Mouse (Mus musculus): ENCODE measurements around the gene Olfr1426. TPM values are rescaled to one million over a fixed set of nuclear protein-coding genes. Genes with fewer than 3 reads are reported as not detected.
"Not testable (repeated sequence)": the region's sequence is repeated elsewhere in the genome, so short reads cannot be mapped to it uniquely, and the experiment has no call there.

The Olfr1426 gene
- not detected in 2 replicates for polyA plus RNA-seq (2014; fragmentation: Nextera tagmentation; extraction: Ambion mirVana)

GRCm38 (mm10) chr19:12091913-12092312 lies at the start of gene Olfr1426:
Gene Olfr1426 (minus strand): TSS chr19:12092013.
- WGBS = 73% methylated on average over 1 of the region's 1 CpGs
- Histone ChIP-seq H3K4me2 (ENCODE audit: low read length) (no peak within 1 kb of the TSS), H3K27me3 (replicated peaks; ENCODE audit: control insufficient read depth, insufficient read depth, low read length) (no peaks in the 10 kb centered on the region), H3K9ac (ENCODE audit: low read length) (no peak within 1 kb of the TSS), H3K36me3 (ENCODE audit: control insufficient read depth, insufficient read depth, low read length) (no peaks in the 10 kb centered on the region), H3K4me1 (replicated peaks; ENCODE audit: control insufficient read depth, insufficient read depth, low read length) (no peaks in the 10 kb centered on the region), H3K9me3 (ENCODE audit: control insufficient read depth, low read length) (no peaks in the 10 kb centered on the region), H3K27ac (ENCODE audit: low read depth) (no peak within 1 kb of the TSS), H3K4me3 (ENCODE audit: low read depth, low read length) (no peak within 1 kb of the TSS)
- ATAC-seq (replicated peaks; ENCODE audit: low FRiP score, low TSS enrichment, low read depth) = no peak
- no peak for DNase-seq (ENCODE audit: low spot score)

DNA sequence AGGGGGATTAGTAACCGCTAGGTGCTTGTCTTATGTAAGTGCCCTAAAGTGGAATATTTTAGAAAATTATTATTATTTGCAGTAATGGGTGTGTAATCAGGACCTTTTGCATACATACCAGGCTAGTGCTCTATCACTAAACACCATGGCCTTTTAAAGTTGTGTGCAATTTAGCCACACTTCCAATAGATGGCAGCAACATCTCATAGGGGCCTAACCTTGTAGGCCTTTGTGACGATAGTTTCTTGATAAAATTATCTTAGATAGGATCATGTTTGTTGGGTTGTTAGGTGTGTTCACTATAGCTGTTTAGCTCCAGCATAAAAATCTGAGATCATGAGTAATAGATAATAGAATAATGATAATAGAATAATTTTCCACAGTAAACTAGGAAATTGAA lies 42.5 kb upstream of the Olfr1426 start:
- Histone ChIP-seq H3K4me1 (replicated peaks; ENCODE audit: control insufficient read depth, insufficient read depth, low read length) (no peaks in the 10 kb centered on the region), H3K4me3 (ENCODE audit: low read depth, low read length) (no peak overlapping the region), H3K9me3 (ENCODE audit: control insufficient read depth, low read length) (no peaks in the 10 kb centered on the region), H3K9ac (ENCODE audit: low read length) (no peak overlapping the region), H3K4me2 (ENCODE audit: low read length) (no peak overlapping the region), H3K36me3 (ENCODE audit: control insufficient read depth, insufficient read depth, low read length) (no peaks in the 10 kb centered on the region), H3K27ac (ENCODE audit: low read depth) (no peak overlapping the region), H3K27me3 (replicated peaks; ENCODE audit: control insufficient read depth, insufficient read depth, low read length) (no peaks in the 10 kb centered on the region)
- ATAC-seq (replicated peaks; ENCODE audit: low FRiP score, low TSS enrichment, low read depth) = peak; percentile 60; the same call in 1 of the 2 replicates
- 30% methylated on average over 2 of the region's 2 CpGs for WGBS
- no peak for DNase-seq (ENCODE audit: low spot score)

- no peaks in the 10 kb centered on the region for H3K4me1 ChIP-seq (replicated peaks; ENCODE audit: control insufficient read depth, insufficient read depth, low read length)
- no peak within 1 kb of the TSS for H3K4me2 ChIP-seq (ENCODE audit: low read length)
- no peak within 1 kb of the TSS for H3K9ac ChIP-seq (ENCODE audit: low read length)
- H3K36me3 ChIP-seq (ENCODE audit: control insufficient read depth, insufficient read depth, low read length) = no peaks in the 10 kb centered on the region
- 69% methylated on average over 3 of the region's 3 CpGs for WGBS
- DNase-seq (ENCODE audit: low spot score) (no peak), ATAC-seq (replicated peaks; ENCODE audit: low FRiP score, low TSS enrichment, low read depth) (no peak)
- H3K4me3 ChIP-seq (ENCODE audit: low read depth, low read length) = no peak within 1 kb of the TSS
- H3K9me3 ChIP-seq (ENCODE audit: control insufficient read depth, low read length) = no peaks in the 10 kb centered on the region
- no peak within 1 kb of the TSS for H3K27ac ChIP-seq (ENCODE audit: low read depth)
- H3K27me3 ChIP-seq (replicated peaks; ENCODE audit: control insufficient read depth, insufficient read depth, low read length) = no peaks in the 10 kb centered on the region
These were observed 31.3 kb upstream of the Olfr1426 start, which contains the start of gene Olfr76 for GRCm38 (mm10) chr19:12123103-12123502. Gene Olfr76 (minus strand): TSS chr19:12123203.

DNA sequence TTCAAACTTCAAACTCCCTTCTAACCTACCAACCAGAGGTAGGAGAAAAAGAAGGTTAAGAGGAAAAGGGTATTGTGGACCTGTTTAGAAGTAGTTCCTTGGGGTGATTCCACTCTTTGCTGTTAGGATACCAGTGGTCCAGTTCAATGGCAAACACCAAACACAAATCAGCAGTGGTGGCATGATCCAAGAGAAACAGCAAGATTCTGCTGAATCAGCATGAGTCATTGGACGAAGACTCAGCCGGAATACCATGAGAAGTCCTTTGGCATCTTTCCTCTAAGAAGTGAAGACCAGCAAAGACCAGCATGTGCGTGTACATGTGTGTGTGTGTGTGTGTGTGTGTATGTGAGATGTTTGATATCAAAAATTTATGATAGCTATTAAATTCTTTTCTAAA lies 24.7 kb upstream of the Olfr1426 start:
- Histone ChIP-seq H3K4me1 (replicated peaks; ENCODE audit: control insufficient read depth, insufficient read depth, low read length) (no peaks in the 10 kb centered on the region), H3K27me3 (replicated peaks; ENCODE audit: control insufficient read depth, insufficient read depth, low read length) (no peaks in the 10 kb centered on the region), H3K4me3 (ENCODE audit: low read depth, low read length) (no peak overlapping the region), H3K27ac (ENCODE audit: low read depth) (no peak overlapping the region), H3K4me2 (ENCODE audit: low read length) (no peak overlapping the region), H3K36me3 (ENCODE audit: control insufficient read depth, insufficient read depth, low read length) (no peaks in the 10 kb centered on the region), H3K9me3 (ENCODE audit: control insufficient read depth, low read length) (no peaks in the 10 kb centered on the region), H3K9ac (ENCODE audit: low read length) (no peak overlapping the region)
- DNase-seq (ENCODE audit: low spot score) = no peak
- WGBS = 92% methylated on average over 3 of the region's 3 CpGs
- no peak for ATAC-seq (replicated peaks; ENCODE audit: low FRiP score, low TSS enrichment, low read depth)

DNA sequence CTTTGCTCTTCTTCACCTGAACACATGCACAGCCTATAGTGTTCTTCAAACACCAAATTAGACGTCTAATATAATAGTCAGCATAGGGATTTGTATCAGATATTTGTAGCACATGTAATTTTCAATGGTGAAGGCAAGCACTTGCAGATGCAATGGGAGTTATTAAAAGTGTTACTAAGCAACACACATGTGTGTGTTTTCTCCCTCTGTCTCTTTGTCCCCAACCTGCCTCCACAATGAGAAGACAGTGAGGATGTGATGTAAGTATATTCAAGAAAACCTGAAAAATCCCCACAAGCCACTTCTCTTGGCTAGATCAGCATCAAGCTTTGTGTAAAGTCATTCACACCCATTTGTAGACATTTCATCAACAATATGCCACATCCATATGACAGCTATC lies 24.0 kb upstream of the Olfr1426 start, which contains the start of gene Olfr1428:
TSS of gene Olfr1428 (minus strand) at position 101 of the 400 bp plus-strand sequence.
- no peaks in the 10 kb centered on the region for H3K4me1 ChIP-seq (replicated peaks; ENCODE audit: control insufficient read depth, insufficient read depth, low read length)
- 76% methylated on average over 1 of the region's 1 CpGs for WGBS

DNA sequence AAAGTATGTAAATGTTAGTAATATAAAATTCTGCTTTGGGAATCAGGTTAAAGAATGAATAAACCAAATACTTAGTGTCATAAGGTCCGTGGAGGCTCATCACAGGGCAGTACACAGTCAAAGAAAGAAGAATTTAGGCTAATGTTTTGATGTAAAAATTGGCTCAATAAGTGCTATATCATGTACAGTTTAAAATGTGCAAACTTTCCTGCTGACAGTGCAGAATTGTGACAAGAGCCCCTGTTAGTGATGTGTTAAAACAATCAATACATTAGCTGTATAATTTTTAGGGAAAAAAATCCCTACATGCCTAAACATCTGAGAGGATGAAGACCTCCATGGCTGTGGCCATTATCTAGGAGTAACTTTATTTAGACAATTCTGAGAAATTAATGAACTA lies 22.0 kb upstream of the Olfr1426 start:
- ATAC-seq (replicated peaks; ENCODE audit: low FRiP score, low TSS enrichment, low read depth) (no peak), DNase-seq (ENCODE audit: low spot score) (no peak)
- Histone ChIP-seq H3K36me3 (ENCODE audit: control insufficient read depth, insufficient read depth, low read length) (no peaks in the 10 kb centered on the region), H3K4me3 (ENCODE audit: low read depth, low read length) (no peak overlapping the region), H3K27ac (ENCODE audit: low read depth) (no peak overlapping the region), H3K9me3 (ENCODE audit: control insufficient read depth, low read length) (no peaks in the 10 kb centered on the region), H3K27me3 (replicated peaks; ENCODE audit: control insufficient read depth, insufficient read depth, low read length) (no peaks in the 10 kb centered on the region), H3K9ac (ENCODE audit: low read length) (no peak overlapping the region), H3K4me1 (replicated peaks; ENCODE audit: control insufficient read depth, insufficient read depth, low read length) (no peaks in the 10 kb centered on the region), H3K4me2 (ENCODE audit: low read length) (no peak overlapping the region)
- WGBS = 50% methylated on average over 1 of the region's 1 CpGs

More for the DNA sequence above, 24.0 kb upstream of the Olfr1426 start, which contains the start of gene Olfr1428:
- H3K9ac ChIP-seq (ENCODE audit: low read length) = no peak within 1 kb of the TSS
- DNase-seq (ENCODE audit: low spot score) (no peak), ATAC-seq (replicated peaks; ENCODE audit: low FRiP score, low TSS enrichment, low read depth) (no peak)
- H3K27ac ChIP-seq (ENCODE audit: low read depth) = no peak within 1 kb of the TSS
- no peak within 1 kb of the TSS for H3K4me3 ChIP-seq (ENCODE audit: low read depth, low read length)
- H3K27me3 ChIP-seq (replicated peaks; ENCODE audit: control insufficient read depth, insufficient read depth, low read length) = no peaks in the 10 kb centered on the region
- H3K36me3 ChIP-seq (ENCODE audit: control insufficient read depth, insufficient read depth, low read length) = no peaks in the 10 kb centered on the region
- H3K9me3 ChIP-seq (ENCODE audit: control insufficient read depth, low read length) = no peaks in the 10 kb centered on the region
- no peak within 1 kb of the TSS for H3K4me2 ChIP-seq (ENCODE audit: low read length)

DNA sequence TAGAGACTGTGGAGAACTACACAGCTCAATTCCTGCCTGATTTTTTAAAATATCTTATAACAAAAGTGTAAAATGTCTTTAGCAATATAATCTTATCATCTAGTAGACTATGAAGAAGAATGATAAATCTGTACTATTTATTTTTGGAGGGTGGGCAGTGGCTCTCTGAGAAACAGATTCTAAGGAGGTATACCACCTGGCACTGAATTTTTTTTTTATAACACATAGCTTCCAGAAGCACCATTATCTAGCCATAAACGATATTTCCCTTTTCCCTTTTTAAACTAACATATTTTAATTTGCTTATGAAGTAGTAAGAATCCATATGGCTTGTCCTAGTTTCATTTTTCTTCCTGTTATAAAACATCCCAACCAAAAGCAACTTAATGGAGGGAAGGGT lies 12.7 kb upstream of the Olfr1426 start:
- H3K4me1 ChIP-seq (replicated peaks; ENCODE audit: control insufficient read depth, insufficient read depth, low read length) = no peaks in the 10 kb centered on the region
- no peaks in the 10 kb centered on the region for H3K27me3 ChIP-seq (replicated peaks; ENCODE audit: control insufficient read depth, insufficient read depth, low read length)
- H3K4me3 ChIP-seq (ENCODE audit: low read depth, low read length) = no peak overlapping the region
- no peak overlapping the region for H3K27ac ChIP-seq (ENCODE audit: low read depth)
- ATAC-seq (replicated peaks; ENCODE audit: low FRiP score, low TSS enrichment, low read depth) = no peak
- H3K4me2 ChIP-seq (ENCODE audit: low read length) = no peak overlapping the region
- 55% methylated on average over 1 of the region's 1 CpGs for WGBS
- DNase-seq (ENCODE audit: low spot score) = no peak
- H3K9ac ChIP-seq (ENCODE audit: low read length) = no peak overlapping the region
- no peaks in the 10 kb centered on the region for H3K9me3 ChIP-seq (ENCODE audit: control insufficient read depth, low read length)
- H3K36me3 ChIP-seq (ENCODE audit: control insufficient read depth, insufficient read depth, low read length) = no peaks in the 10 kb centered on the region

GRCm38 (mm10) chr19:12103234-12103633 lies 11.4 kb upstream of the Olfr1426 start, which contains the start of gene Olfr1427:
Gene Olfr1427 (minus strand): TSS chr19:12103334.
- no peaks in the 10 kb centered on the region for H3K9me3 ChIP-seq (ENCODE audit: control insufficient read depth, low read length)
- H3K27me3 ChIP-seq (replicated peaks; ENCODE audit: control insufficient read depth, insufficient read depth, low read length) = no peaks in the 10 kb centered on the region
- DNase-seq (ENCODE audit: low spot score) (no peak), ATAC-seq (replicated peaks; ENCODE audit: low FRiP score, low TSS enrichment, low read depth) (no peak)
- 95% methylated on average over 2 of the region's 2 CpGs for WGBS
- no peak within 1 kb of the TSS for H3K4me2 ChIP-seq (ENCODE audit: low read length)
- H3K36me3 ChIP-seq (ENCODE audit: control insufficient read depth, insufficient read depth, low read length) = no peaks in the 10 kb centered on the region
- no peaks in the 10 kb centered on the region for H3K4me1 ChIP-seq (replicated peaks; ENCODE audit: control insufficient read depth, insufficient read depth, low read length)
- H3K9ac ChIP-seq (ENCODE audit: low read length) = no peak within 1 kb of the TSS
- no peak within 1 kb of the TSS for H3K27ac ChIP-seq (ENCODE audit: low read depth)
- H3K4me3 ChIP-seq (ENCODE audit: low read depth, low read length) = no peak within 1 kb of the TSS

- not testable (repeated sequence) for H3K27me3 ChIP-seq (replicated peaks; ENCODE audit: control insufficient read depth, insufficient read depth, low read length); ATAC-seq (replicated peaks; ENCODE audit: low FRiP score, low TSS enrichment, low read depth); H3K4me1 ChIP-seq (replicated peaks; ENCODE audit: control insufficient read depth, insufficient read depth, low read length); H3K9me3 ChIP-seq (ENCODE audit: control insufficient read depth, low read length); DNase-seq (ENCODE audit: low spot score); H3K36me3 ChIP-seq (ENCODE audit: control insufficient read depth, insufficient read depth, low read length); H3K4me3 ChIP-seq (ENCODE audit: low read depth, low read length); H3K4me2 ChIP-seq (ENCODE audit: low read length); H3K27ac ChIP-seq (ENCODE audit: low read depth); H3K9ac ChIP-seq (ENCODE audit: low read length)
- WGBS = 90% methylated on average over 4 of the region's 4 CpGs
These were observed 14.2 kb downstream of the Olfr1426 start, which contains the start of gene Olfr1425 for GRCm38 (mm10) chr19:12077631-12078030. Gene Olfr1425 (minus strand): TSS chr19:12077731.

Data from intestine, embryonic 14.5 days (tissue).